Mouse (Mus musculus) lung, adult 2 months (tissue): Measurements from ENCODE around the gene Cab39l.

Experiments used
- CTCF ChIP-seq: fragments of 200-500 bp; IDR thresholded peaks from 2 replicates; pipeline ENCODE4 v1.5.1; 2011; ENCODE audit warnings: mild to moderate bottlenecking, low read length, control low read depth; ENCODE audit not compliant: insufficient read depth
- POLR2A ChIP-seq: fragments of 200-500 bp; IDR thresholded peaks from 2 replicates; pipeline ENCODE4 v1.6.1; 2011; ENCODE audit warnings: low read depth, mild to moderate bottlenecking, control low read depth, low read length, borderline replicate concordance; ENCODE audit errors: extremely low read depth

- TF ChIP-seq CTCF: no peak
- no peak for TF ChIP-seq POLR2A
Measured at GRCm38 (mm10) chr14:59513922-59514444, 73.2 kb downstream of the Cab39l start.
